Mouse (Mus musculus) thymus, adult 2 months (tissue): ENCODE measurements around the gene Pax6.

Source experiments
- CTCF ChIP-seq: fragments of 200-500 bp; IDR thresholded peaks from 2 replicates; pipeline ENCODE4 v1.5.1; 2012; ENCODE audit warnings: mild to moderate bottlenecking, control low read depth, low read length, moderate library complexity, borderline replicate concordance; ENCODE audit not compliant: control insufficient read depth, poor library complexity, insufficient read depth; ENCODE audit errors: extremely low read depth
- POLR2A ChIP-seq: fragments of 200-500 bp; IDR thresholded peaks from 2 replicates; pipeline ENCODE4 v1.6.1; 2012; ENCODE audit warnings: mild to moderate bottlenecking, low read length, control low read depth, moderate library complexity; ENCODE audit not compliant: control insufficient read depth, poor library complexity, insufficient read depth; ENCODE audit errors: extremely low read depth

- TF ChIP-seq CTCF (no peak), POLR2A (no peak)
These were observed 5.6 kb downstream of the Pax6 start for GRCm38 (mm10) chr2:105674061-105674874.
